Mouse (Mus musculus) heart, embryonic 15.5 days (tissue): ENCODE measurements at regions not wholly inside any gene's neighbourhood (a gene's known extent, or its start where the extent isn't known, plus 50 kb on each side); places are given as distances from the start of the nearest gene placed in this dataset.

ENCODE experiments used
- ATAC-seq: fragments of 200-750 bp; cut with Nextera tagmentation; replicated peaks from 2 replicates; pipeline ENCODE4 v1.8.0; 2017; ENCODE audit warnings: low read depth, moderate TSS enrichment; ENCODE audit not compliant: insufficient number of reproducible peaks, insufficient read depth, low FRiP score
- H3K27ac ChIP-seq: fragments of 300-500 bp; sonication (generic); 2 replicates; pipeline ENCODE4 v1.5.1; 2015; ENCODE audit warnings: mild to moderate bottlenecking, inconsistent platforms
- H3K27me3 ChIP-seq: fragments of 300-500 bp; sonication (generic); 2 replicates; pipeline ENCODE4 v1.6.1; 2015; ENCODE audit warnings: inconsistent platforms
- H3K36me3 ChIP-seq: fragments of 300-500 bp; sonication (generic); 2 replicates; pipeline ENCODE4 v1.6.1; 2015; ENCODE audit warnings: mild to moderate bottlenecking, inconsistent platforms
- H3K4me1 ChIP-seq: fragments of 300-500 bp; sonication (generic); replicated peaks from 2 replicates; pipeline ENCODE4 v1.6.1; 2015; ENCODE audit warnings: inconsistent platforms
- H3K4me2 ChIP-seq: fragments of 300-500 bp; sonication (generic); 2 replicates; pipeline ENCODE4 v1.6.1; 2015; ENCODE audit warnings: inconsistent platforms, mild to moderate bottlenecking, moderate library complexity
- H3K4me3 ChIP-seq: fragments of 300-500 bp; sonication (generic); 2 replicates; pipeline ENCODE4 v1.5.1; 2015; ENCODE audit warnings: mild to moderate bottlenecking, inconsistent platforms
- H3K9ac ChIP-seq: fragments of 300-500 bp; sonication (generic); 2 replicates; pipeline ENCODE4 v1.6.1; 2015; ENCODE audit warnings: mild to moderate bottlenecking, inconsistent platforms
- H3K9me3 ChIP-seq: fragments of 300-500 bp; sonication (generic); replicated peaks from 2 replicates; pipeline ENCODE4 v1.6.1; 2016; ENCODE audit warnings: inconsistent platforms
- WGBS: fragments of 180-500 bp; shearing (Covaris S2); methylation state at CpG from one replicate; pipeline ENCODE4 v1.1.7; 2015; ENCODE audit warnings: mixed read lengths; 5-methylcytosine and 5-hydroxymethylcytosine counted together

- H3K4me3 ChIP-seq: no peak overlapping the region
- 0 out of 2 replicates have a peak, but pooled peaks cover 2% of the 10 kb centered on the region for H3K27me3 ChIP-seq
- no peak overlapping the region for H3K27ac ChIP-seq
- no peak overlapping the region for H3K9ac ChIP-seq
- 74% methylated on average over 4 of the region's 4 CpGs for WGBS
- no peaks in the 10 kb centered on the region for H3K9me3 ChIP-seq
- H3K36me3 ChIP-seq: no peaks in the 10 kb centered on the region
- no peak overlapping the region for H3K4me2 ChIP-seq
- no peaks in the 10 kb centered on the region for H3K4me1 ChIP-seq
- no peak for ATAC-seq
Measured at GRCm38 (mm10) chr11:79844436-79844835, 117.8 kb downstream of the Utp6 start.

- H3K4me1 ChIP-seq: no peaks in the 10 kb centered on the region
- H3K27ac ChIP-seq: no peak overlapping the region
- H3K27me3 ChIP-seq: 0 out of 2 replicates have a peak, but pooled peaks cover 2% of the 10 kb centered on the region
- 38% methylated on average over 3 of the region's 3 CpGs for WGBS
- no peak overlapping the region for H3K4me2 ChIP-seq
- H3K4me3 ChIP-seq: no peak overlapping the region
- no peaks in the 10 kb centered on the region for H3K9me3 ChIP-seq
- ATAC-seq: no peak
- H3K36me3 ChIP-seq: no peaks in the 10 kb centered on the region
- H3K9ac ChIP-seq: no peak overlapping the region
Measured at GRCm38 (mm10) chr11:79843021-79843420, 119.2 kb downstream of the Utp6 start.

DNA sequence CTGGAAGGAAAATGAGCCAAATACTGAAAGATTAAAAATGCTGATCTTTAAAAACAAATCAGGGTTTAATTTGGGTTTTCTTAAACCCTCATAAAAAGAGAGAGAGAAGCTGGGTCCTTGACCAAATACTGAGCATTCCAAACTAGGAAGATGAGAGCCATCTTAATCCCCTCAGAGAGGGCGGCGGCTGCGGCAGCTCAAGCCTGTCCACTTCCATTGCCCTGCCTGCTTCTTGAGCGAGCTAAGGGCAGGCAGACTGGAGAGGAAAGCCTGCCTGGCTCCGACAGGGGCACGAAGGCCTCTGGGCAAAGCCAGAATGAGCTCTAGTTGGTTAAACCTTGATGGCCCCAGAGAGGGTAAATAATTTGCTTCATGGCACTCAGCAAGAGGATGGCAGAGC is 122.2 kb downstream of the Utp6 start:
- 74% methylated on average over 6 of the region's 6 CpGs for WGBS
- 0 out of 2 replicates have a peak, but pooled peaks cover 2% of the 10 kb centered on the region for H3K27me3 ChIP-seq

GRCm38 (mm10) chr11:79838051-79838450 is 124.1 kb downstream of the Utp6 start:
- H3K9me3 ChIP-seq: no peaks in the 10 kb centered on the region
- H3K4me1 ChIP-seq: peaks cover 12% of the 10 kb centered on the region
- H3K27ac ChIP-seq: peak overlapping the region; percentile 65
- no peaks in the 10 kb centered on the region for H3K36me3 ChIP-seq
- H3K4me2 ChIP-seq: no peak overlapping the region
- H3K4me3 ChIP-seq: no peak overlapping the region
- ATAC-seq: no peak
- H3K9ac ChIP-seq: no peak overlapping the region
- 56% methylated on average over 4 of the region's 4 CpGs for WGBS
- 0 out of 2 replicates have a peak, but pooled peaks cover 2% of the 10 kb centered on the region for H3K27me3 ChIP-seq

More for the DNA sequence above, 122.2 kb downstream of the Utp6 start:
- no peak overlapping the region for H3K27ac ChIP-seq
- no peak for ATAC-seq
- no peaks in the 10 kb centered on the region for H3K9me3 ChIP-seq
- H3K4me2 ChIP-seq: no peak overlapping the region
- H3K4me1 ChIP-seq: peaks cover 12% of the 10 kb centered on the region
- no peak overlapping the region for H3K4me3 ChIP-seq
- no peak overlapping the region for H3K9ac ChIP-seq
- H3K36me3 ChIP-seq: no peaks in the 10 kb centered on the region

GRCm38 (mm10) chr11:79837076-79837990 is 124.9 kb downstream of the Utp6 start:
- Histone ChIP-seq H3K9ac (no peak overlapping the region), H3K36me3 (no peaks in the 10 kb centered on the region), H3K4me3 (no peak overlapping the region), H3K27me3 (0 out of 2 replicates have a peak, but pooled peaks cover 2% of the 10 kb centered on the region), H3K4me1 (peaks cover 12% of the 10 kb centered on the region), H3K9me3 (no peaks in the 10 kb centered on the region), H3K4me2 (peak overlapping the region; percentile 3; the same call in 1 of the 2 replicates), H3K27ac (peak overlapping the region; percentile 65)
- 11% methylated on average over 6 of the region's 6 CpGs for WGBS
- peak; percentile 60; the same call in 1 of the 2 replicates for ATAC-seq

DNA sequence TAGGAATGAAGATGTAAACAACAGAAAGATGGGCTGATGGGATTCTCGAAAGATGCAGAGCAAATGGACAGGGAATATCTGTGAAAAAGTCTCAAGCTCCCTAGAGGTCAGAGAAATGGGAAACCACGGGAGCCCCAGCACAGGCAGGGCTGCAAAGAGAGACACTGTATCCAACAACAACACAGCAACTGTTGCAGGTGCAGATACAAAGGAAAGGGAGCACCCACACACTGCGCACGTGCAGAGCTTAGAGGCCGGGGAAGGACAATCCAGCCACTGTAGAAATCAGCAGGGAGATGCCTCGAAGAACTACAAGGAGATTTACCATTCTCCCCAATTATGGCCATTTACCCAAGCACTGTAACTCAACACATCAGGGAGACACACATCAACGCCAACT is 126.3 kb downstream of the Utp6 start:
- Histone ChIP-seq H3K4me3 (no peak overlapping the region), H3K9me3 (no peaks in the 10 kb centered on the region), H3K27ac (no peak overlapping the region), H3K36me3 (no peaks in the 10 kb centered on the region), H3K27me3 (no peaks in the 10 kb centered on the region), H3K4me1 (peaks cover 12% of the 10 kb centered on the region), H3K9ac (no peak overlapping the region), H3K4me2 (no peak overlapping the region)
- no peak for ATAC-seq
- WGBS: 85% methylated on average over 7 of the region's 7 CpGs

GRCm38 (mm10) chr11:79833817-79834216 is 128.4 kb downstream of the Utp6 start:
- Histone ChIP-seq H3K4me2 (no peak overlapping the region), H3K27me3 (no peaks in the 10 kb centered on the region), H3K9me3 (no peaks in the 10 kb centered on the region), H3K27ac (no peak overlapping the region), H3K36me3 (no peaks in the 10 kb centered on the region), H3K4me1 (peaks cover 12% of the 10 kb centered on the region), H3K4me3 (no peak overlapping the region), H3K9ac (no peak overlapping the region)
- 60% methylated on average over 2 of the region's 2 CpGs for WGBS
- ATAC-seq: no peak

DNA sequence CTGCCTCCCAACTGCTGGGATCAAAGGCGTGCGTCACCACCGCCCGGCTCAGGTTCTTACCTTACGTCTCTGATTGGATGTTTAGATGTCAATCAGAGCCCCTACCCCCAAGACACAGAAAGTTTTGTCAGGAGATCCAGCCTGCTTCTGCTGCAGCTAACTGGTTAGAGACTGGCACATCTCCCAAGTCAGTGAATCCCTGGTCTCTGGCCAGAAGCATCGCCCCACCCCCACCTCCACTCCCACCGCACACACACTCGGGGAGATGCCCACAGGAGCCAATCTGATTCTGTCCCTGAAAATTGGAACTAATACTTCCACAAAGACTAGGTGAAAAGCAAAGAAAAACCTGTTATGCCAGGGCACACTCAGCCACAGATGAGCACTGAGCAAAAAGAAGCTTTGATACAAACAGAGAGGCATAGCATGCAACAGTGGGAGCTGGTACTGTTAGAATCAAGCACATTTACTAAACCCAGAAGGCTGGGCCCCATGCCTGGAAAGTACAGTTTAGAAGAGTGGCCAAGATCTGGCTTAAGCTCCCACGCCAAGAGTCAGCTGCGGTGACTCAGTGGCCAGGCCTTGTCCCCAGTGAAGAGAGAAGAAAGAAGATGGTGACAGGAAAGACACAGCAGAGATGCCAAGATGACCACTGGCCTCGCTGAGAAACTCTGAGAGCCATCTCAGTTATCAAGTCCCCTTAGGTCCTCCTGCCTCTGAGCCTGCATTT is 130.4 kb downstream of the Utp6 start:
- H3K36me3 ChIP-seq: no peaks in the 10 kb centered on the region
- no peaks in the 10 kb centered on the region for H3K27me3 ChIP-seq
- no peak overlapping the region for H3K9ac ChIP-seq
- H3K9me3 ChIP-seq: no peaks in the 10 kb centered on the region
- no peak overlapping the region for H3K4me3 ChIP-seq
- no peak overlapping the region for H3K27ac ChIP-seq
- H3K4me1 ChIP-seq: peaks cover under 1% of the 10 kb centered on the region
- H3K4me2 ChIP-seq: no peak overlapping the region
- no peak for ATAC-seq
- WGBS: 82% methylated on average over 11 of the region's 11 CpGs

GRCm38 (mm10) chr11:79830567-79831055 is 131.6 kb downstream of the Utp6 start:
- Histone ChIP-seq H3K27me3 (no peaks in the 10 kb centered on the region), H3K4me1 (peaks cover 2% of the 10 kb centered on the region; the same call in 1 of the 2 replicates), H3K9ac (no peak overlapping the region), H3K36me3 (no peaks in the 10 kb centered on the region), H3K4me3 (no peak overlapping the region), H3K27ac (no peak overlapping the region), H3K4me2 (no peak overlapping the region), H3K9me3 (no peaks in the 10 kb centered on the region)
- WGBS: 78% methylated on average over 5 of the region's 5 CpGs
- ATAC-seq: no peak

GRCm38 (mm10) chr11:79827034-79827433 is 135.2 kb downstream of the Utp6 start:
- Histone ChIP-seq H3K4me2 (no peak overlapping the region), H3K36me3 (no peaks in the 10 kb centered on the region), H3K9ac (no peak overlapping the region), H3K9me3 (no peaks in the 10 kb centered on the region), H3K27me3 (no peaks in the 10 kb centered on the region), H3K27ac (no peak overlapping the region), H3K4me1 (peaks cover 13% of the 10 kb centered on the region), H3K4me3 (no peak overlapping the region)
- WGBS: 79% methylated on average over 3 of the region's 3 CpGs
- no peak for ATAC-seq

DNA sequence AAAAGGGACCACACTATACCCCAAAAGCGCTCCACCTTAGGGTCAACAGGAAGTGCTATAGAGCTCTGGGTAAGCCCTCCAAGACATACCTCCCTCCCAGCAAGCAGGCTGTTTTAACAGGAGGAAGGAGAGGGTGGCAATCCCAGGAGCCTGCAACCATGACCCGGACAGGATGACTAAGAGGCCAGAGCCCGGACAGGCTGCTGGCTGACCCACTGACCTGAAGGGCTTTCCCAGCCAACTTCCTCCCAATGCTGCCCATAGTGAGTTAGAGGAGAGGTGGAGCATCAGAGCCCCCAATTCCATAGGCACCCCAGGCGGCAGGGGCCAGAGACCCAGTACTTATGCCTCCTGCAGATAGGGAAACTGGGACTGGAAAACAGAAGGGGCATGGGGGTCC is 136.3 kb downstream of the Utp6 start:
- Histone ChIP-seq H3K4me1 (peaks cover 13% of the 10 kb centered on the region), H3K27ac (no peak overlapping the region), H3K4me2 (no peak overlapping the region), H3K36me3 (no peaks in the 10 kb centered on the region), H3K9me3 (no peaks in the 10 kb centered on the region), H3K4me3 (no peak overlapping the region), H3K9ac (no peak overlapping the region), H3K27me3 (no peaks in the 10 kb centered on the region)
- no peak for ATAC-seq
- WGBS: 79% methylated on average over 4 of the region's 4 CpGs
